Mouse (Mus musculus) embryonic fibroblast, embryonic 13.5 days (primary cell): ENCODE measurements around the gene Mmp11. TPM values are rescaled to one million over a fixed set of nuclear protein-coding genes. Genes with fewer than 3 reads are reported as not detected.
A peak's percentile ranks its signal among the peaks of the same experiment; 100 is the strongest.

ENCODE experiments used
- H3K27ac ChIP-seq: 2 replicates; pipeline ENCODE4 v1.5.1; 2012; ENCODE audit warnings: low read length, control low read depth, inconsistent platforms; ENCODE audit not compliant: insufficient read depth
- H3K4me1 ChIP-seq: 2 replicates; pipeline ENCODE4 v1.6.1; 2011; ENCODE audit warnings: low read length; ENCODE audit not compliant: control insufficient read depth, insufficient read depth
- H3K4me3 ChIP-seq: 2 replicates; pipeline ENCODE4 v1.5.1; 2011; ENCODE audit warnings: mild to moderate bottlenecking, control low read depth, low read length; ENCODE audit not compliant: insufficient read depth
- CTCF ChIP-seq: IDR thresholded peaks from 2 replicates; pipeline ENCODE4 v1.5.1; 2011; ENCODE audit warnings: mild to moderate bottlenecking, control low read depth, low read length, moderate library complexity, borderline replicate concordance; ENCODE audit not compliant: insufficient read depth
- POLR2A ChIP-seq: IDR thresholded peaks from 2 replicates; pipeline ENCODE4 v1.6.1; 2011; ENCODE audit warnings: low read depth, mild to moderate bottlenecking, control low read depth, low read length, moderate library complexity
- polyA plus RNA-seq: library from polyadenylated mRNA; stranded (reverse); fragments of >200 nt; gene quantifications from 2 replicates; pipeline ENCODE4 v1.2.4, GENCODE M21; 2011; ENCODE audit warnings: low read depth; ENCODE audit not compliant: missing spikeins, insufficient read length

Mmp11 gene
- polyA plus RNA-seq = 69.2 and 71.0 TPM in 2 replicates

GRCm38 (mm10) chr10:75935680-75936541 is at the start of gene Mmp11:
Gene Mmp11, minus strand, starts transcription at chr10:75936496.
- TF ChIP-seq POLR2A (0 out of 2 replicates have a peak, but pooled peaks have one; percentile 36), CTCF (no peak)
- Histone ChIP-seq H3K4me1 (peaks cover 5% of the 10 kb centered on the region), H3K27ac (no peak within 1 kb of the TSS)

DNA sequence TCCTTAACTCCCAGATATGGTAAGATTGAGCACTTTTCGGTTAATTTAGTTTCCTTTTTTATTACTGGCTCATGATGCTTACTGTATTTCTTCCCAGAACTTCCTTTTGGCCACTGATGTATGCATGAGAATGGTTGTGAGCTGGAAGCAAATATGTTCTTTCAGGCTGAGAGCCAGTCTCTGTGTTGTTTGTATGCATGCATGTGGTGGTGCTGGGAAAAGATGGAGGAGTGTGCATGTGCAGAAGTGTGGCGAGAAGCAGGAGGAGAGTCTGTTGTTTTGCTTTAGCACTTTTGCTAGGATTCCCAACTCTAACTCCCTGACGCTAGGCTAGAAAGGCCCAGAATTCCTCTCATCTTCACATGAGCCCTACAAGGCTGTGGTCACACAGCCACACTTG is 43.1 kb upstream of the Mmp11 start:
- H3K4me3 ChIP-seq = no peak overlapping the region
- no peak for TF ChIP-seq POLR2A
- no peak for TF ChIP-seq CTCF
- no peaks in the 10 kb centered on the region for H3K4me1 ChIP-seq
- no peak overlapping the region for H3K27ac ChIP-seq

More at GRCm38 (mm10) chr10:75935680-75936541, at the start of gene Mmp11:
- peak within 1 kb of the TSS; percentile 44 for H3K4me3 ChIP-seq

DNA sequence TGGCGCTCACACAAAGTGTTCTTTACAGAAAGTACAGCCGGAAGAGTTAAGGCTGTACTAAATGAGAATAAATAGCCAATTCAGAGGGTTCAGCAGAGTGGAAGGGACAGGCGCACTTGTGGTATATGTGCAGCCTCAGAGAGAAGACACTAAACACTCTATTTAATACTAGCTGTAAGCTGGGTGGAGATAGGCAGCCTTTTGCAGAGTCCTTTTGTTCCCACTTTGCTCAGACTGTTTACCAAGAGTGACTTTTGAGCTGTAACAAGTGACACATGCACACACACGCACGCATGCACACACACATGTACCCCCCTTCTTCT is 42.5 kb upstream of the Mmp11 start:
- TF ChIP-seq CTCF (no peak), POLR2A (no peak)
- H3K4me1 ChIP-seq = no peaks in the 10 kb centered on the region
- H3K4me3 ChIP-seq = no peak overlapping the region
- H3K27ac ChIP-seq = no peak overlapping the region

DNA sequence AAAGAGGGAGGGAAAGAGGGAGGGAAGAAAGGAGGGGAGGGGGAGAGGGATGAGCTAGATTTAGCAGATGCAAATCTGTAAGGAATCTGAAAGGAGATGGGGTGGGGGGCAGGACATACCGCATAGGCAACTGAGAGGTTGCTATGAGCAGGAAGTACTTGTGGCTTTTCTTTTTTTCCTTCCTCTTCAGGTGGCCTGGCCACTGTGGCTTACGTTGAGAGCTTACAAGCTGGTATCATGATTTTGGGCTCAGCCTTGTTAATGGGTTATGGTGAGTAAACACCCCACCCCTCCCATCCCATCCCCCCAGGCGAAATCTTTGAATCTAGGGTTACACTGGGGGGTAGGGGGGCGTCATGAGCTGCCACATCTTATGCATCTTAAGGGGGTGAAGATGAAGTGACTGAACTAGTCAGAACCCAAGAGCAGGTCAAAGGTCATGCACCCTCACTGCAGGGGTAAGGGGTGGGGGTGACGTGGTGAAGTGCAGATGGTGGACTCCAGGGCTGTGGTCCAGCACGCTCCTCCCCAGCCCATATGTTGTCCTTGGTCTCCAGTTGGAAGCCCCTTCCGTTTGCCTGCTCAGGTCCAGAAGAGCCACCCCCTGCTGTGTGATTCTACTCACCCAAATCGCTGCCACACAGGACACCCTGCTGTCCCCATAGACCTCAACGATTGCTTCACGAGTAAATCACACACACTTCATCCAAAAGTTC is 42.0 kb upstream of the Mmp11 start:
- Histone ChIP-seq H3K4me3 (no peak overlapping the region), H3K27ac (no peak overlapping the region), H3K4me1 (no peaks in the 10 kb centered on the region)
- TF ChIP-seq POLR2A = no peak
- no peak for TF ChIP-seq CTCF

DNA sequence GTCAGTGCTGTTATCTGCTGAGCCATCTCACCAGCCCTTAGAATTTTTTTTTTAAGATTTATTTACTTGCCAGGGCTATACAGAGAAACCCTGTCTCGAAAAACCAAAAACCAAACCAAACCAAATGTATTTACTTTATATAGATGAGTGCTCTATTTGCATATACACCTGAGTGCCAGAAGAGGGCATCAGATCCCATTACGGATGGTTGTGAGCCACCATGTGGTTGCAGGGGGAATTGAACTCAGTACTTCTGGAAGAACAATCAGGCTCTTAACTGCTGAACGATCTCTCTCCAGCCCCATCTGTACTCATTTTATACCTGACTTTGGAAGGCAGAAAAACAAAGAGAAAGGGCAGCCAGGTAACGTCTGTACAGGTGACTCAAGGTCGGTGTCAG is 38.9 kb upstream of the Mmp11 start:
- Histone ChIP-seq H3K4me3 (no peak overlapping the region), H3K27ac (no peak overlapping the region), H3K4me1 (no peaks in the 10 kb centered on the region)
- TF ChIP-seq POLR2A (no peak), CTCF (no peak)

DNA sequence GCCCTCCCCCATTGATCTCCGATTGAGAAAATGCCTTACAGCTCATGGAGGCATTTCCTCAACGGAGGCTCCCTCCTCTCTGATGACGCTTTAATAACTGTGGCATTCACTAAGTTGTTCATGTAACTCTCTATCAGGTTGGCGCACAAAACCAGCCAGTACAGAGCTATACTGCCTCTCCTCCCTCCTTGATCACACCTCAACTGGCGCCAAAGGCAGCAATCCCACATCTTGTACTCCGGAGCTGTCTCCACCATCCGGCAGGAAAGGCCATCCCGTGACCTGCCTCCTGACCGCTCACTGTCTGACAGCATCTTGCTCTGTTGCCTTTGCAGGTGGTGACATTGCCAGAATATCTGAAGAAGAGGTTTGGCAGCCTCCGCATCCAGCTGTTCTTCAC is 37.5 kb upstream of the Mmp11 start:
- TF ChIP-seq POLR2A (no peak), CTCF (no peak)
- Histone ChIP-seq H3K4me3 (no peak overlapping the region), H3K4me1 (no peaks in the 10 kb centered on the region), H3K27ac (no peak overlapping the region)

- H3K27ac ChIP-seq = no peak within 1 kb of the TSS
- no peak for TF ChIP-seq CTCF
- TF ChIP-seq POLR2A = no peak
- H3K4me1 ChIP-seq = no peaks in the 10 kb centered on the region
- H3K4me3 ChIP-seq = no peak within 1 kb of the TSS
These were observed 18.1 kb upstream of the Mmp11 start, which contains the start of gene Gm5134 for GRCm38 (mm10) chr10:75954381-75954811. Gene Gm5134, plus strand, starts transcription at chr10:75954514.

DNA sequence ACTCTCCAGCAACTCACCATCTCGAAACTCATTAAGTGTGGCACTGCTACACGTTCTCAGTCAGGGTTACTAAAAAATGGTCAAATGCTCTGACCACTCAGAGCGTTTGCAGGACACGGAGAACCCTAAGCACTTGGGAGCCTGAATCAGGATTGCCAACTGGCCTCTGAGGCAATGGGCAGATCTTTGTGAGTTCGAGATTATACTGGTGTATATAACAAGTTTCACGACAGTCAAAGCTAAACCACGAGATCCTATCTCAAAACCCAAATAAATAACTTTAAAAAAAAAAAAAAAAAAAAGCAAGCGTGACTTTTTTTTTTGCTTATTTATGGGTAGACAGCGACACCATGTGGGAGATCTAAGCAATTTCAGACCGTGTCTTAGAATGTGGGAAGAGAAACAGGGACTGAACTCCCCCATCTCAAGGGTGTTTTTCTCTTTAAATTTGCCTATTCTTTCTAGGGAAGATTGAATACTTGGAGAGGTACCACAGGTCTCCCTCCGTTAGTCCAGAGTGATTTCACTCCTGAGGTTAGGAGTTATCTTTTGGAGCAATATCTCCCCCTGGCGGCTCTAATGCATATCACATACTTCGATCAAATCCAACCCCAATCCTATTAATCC is 15.2 kb upstream of the Mmp11 start:
- no peaks in the 10 kb centered on the region for H3K4me1 ChIP-seq
- no peak overlapping the region for H3K27ac ChIP-seq
- no peak for TF ChIP-seq CTCF
- TF ChIP-seq POLR2A = no peak
- peak overlapping the region; percentile 18 for H3K4me3 ChIP-seq

GRCm38 (mm10) chr10:75950791-75951210 is 14.5 kb upstream of the Mmp11 start:
- Histone ChIP-seq H3K4me1 (no peaks in the 10 kb centered on the region), H3K4me3 (0 out of 2 replicates have a peak overlapping the region, but pooled peaks have one; percentile 14), H3K27ac (no peak overlapping the region)
- no peak for TF ChIP-seq CTCF
- no peak for TF ChIP-seq POLR2A
